Mouse (Mus musculus) midbrain, embryonic 14.5 days (tissue): ENCODE data around the gene Dph6. TPM values are rescaled to one million over a fixed set of nuclear protein-coding genes. Genes with fewer than 3 reads are reported as not detected.

ENCODE experiments used
- ATAC-seq: fragments of 200-750 bp; cut with Nextera tagmentation; 2 replicates; pipeline ENCODE4 v1.8.0; 2017; ENCODE audit warnings: moderate number of reproducible peaks, moderate library complexity; ENCODE audit not compliant: low FRiP score, low TSS enrichment
- DNase-seq: peaks from one replicate; pipeline ENCODE4 v3.0.0-alpha.2; 2015
- H3K27ac ChIP-seq: fragments of 300-500 bp; sonication (generic); replicated peaks from 2 replicates; pipeline ENCODE4 v1.5.1; 2014; ENCODE audit warnings: mild to moderate bottlenecking, low read depth, low read length, moderate library complexity
- H3K27me3 ChIP-seq: fragments of 300-500 bp; sonication (generic); 2 replicates; pipeline ENCODE4 v1.6.1; 2014; ENCODE audit warnings: low read length, control low read depth, mixed read lengths; ENCODE audit not compliant: control insufficient read depth, insufficient read depth
- H3K36me3 ChIP-seq: fragments of 300-500 bp; sonication (generic); 2 replicates; pipeline ENCODE4 v1.6.1; 2014; ENCODE audit warnings: low read length, control low read depth; ENCODE audit not compliant: control insufficient read depth, insufficient read depth
- H3K4me1 ChIP-seq: fragments of 300-500 bp; sonication (generic); 2 replicates; pipeline ENCODE4 v1.6.1; 2014; ENCODE audit warnings: mild to moderate bottlenecking, antibody characterized with exemption, low read length, control low read depth; ENCODE audit not compliant: control insufficient read depth, insufficient read depth
- H3K4me2 ChIP-seq: fragments of 300-500 bp; sonication (generic); 2 replicates; pipeline ENCODE4 v1.6.1; 2014; ENCODE audit warnings: mild to moderate bottlenecking, low read length, moderate library complexity
- H3K4me3 ChIP-seq: fragments of 300-500 bp; sonication (generic); replicated peaks from 2 replicates; pipeline ENCODE4 v1.5.1; 2014; ENCODE audit warnings: low read depth, low read length
- H3K9ac ChIP-seq: fragments of 300-500 bp; sonication (generic); replicated peaks from 2 replicates; pipeline ENCODE4 v1.6.1; 2014; ENCODE audit warnings: mild to moderate bottlenecking, low read length, moderate library complexity
- H3K9me3 ChIP-seq: fragments of 300-500 bp; sonication (generic); 2 replicates; pipeline ENCODE4 v1.6.1; 2016; ENCODE audit warnings: low read length, control low read depth, mixed read lengths; ENCODE audit not compliant: control insufficient read depth
- WGBS: fragments of 180-500 bp; shearing (Covaris S2); extraction: QIAGEN DNeasy Blood & Tissue Kit; methylation state at CpG from one replicate; pipeline ENCODE4 v1.1.7; 2014; 5-methylcytosine and 5-hydroxymethylcytosine counted together
- polyA plus RNA-seq: library from polyadenylated mRNA; unstranded; fragments of >200 nt; fragmentation: Nextera tagmentation; extraction: Ambion mirVana; gene quantifications from 2 replicates; pipeline ENCODE4 v1.2.1, GENCODE M21; 2014

Dph6 gene
- polyA plus RNA-seq: 13.5 and 14.0 TPM in 2 replicates

DNA sequence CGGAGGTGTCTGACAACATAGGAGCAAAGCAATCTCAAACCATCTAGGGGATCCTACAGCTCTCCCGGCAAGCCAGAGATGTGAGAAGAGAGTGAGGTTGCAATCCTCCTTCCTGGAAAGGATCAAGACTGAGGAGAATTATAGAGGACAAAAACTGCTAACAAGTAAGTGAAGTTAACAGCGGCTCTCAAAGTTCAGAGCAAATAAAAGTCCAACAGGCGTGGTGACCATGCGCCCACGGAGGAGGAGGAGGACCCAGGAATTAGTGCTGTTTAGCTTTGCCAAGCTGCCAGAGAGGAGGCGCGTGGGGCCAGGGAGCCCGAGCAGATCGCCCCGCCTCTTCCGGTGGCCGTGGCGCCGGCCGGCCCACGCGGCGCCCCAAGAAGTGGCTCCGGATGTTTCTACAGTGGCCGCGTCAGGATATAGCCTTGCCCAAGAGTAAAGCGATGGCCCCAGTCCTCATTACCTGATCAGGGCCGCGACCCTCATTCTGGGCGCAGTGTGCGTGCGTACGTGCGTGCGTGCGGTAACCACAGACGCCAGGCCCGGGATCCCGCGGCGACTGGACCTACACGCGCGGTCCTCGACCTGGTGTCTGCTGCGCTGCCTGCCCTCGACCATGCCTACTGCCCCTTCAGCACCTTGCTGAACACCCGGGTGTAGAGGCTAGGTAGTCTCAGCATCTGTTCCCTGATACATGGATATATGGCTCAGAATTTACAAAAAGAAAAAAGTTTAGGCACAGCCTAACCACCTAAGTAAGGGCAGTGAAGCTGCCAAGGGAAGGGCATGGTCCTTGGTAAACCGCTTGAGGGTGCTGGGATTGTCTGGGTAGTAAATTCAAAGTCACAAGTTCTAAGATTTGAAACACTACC lies at the start of gene Dph6:
TSS of gene Dph6 (minus strand) at position 600 of the 875 bp plus-strand sequence.
- DNase-seq: peak; percentile 92
- WGBS: under 1% methylated on average over 45 of the region's 45 CpGs
- Histone ChIP-seq H3K4me2 (peak within 1 kb of the TSS; percentile 56), H3K27me3 (no peaks in the 10 kb centered on the region), H3K27ac (peak within 1 kb of the TSS; percentile 91), H3K36me3 (no peaks in the 10 kb centered on the region), H3K4me3 (peak within 1 kb of the TSS; percentile 56), H3K4me1 (0 out of 2 replicates have a peak, but pooled peaks cover 6% of the 10 kb centered on the region), H3K9me3 (no peaks in the 10 kb centered on the region), H3K9ac (peak within 1 kb of the TSS; percentile 60)
- ATAC-seq: peak; percentile 95

DNA sequence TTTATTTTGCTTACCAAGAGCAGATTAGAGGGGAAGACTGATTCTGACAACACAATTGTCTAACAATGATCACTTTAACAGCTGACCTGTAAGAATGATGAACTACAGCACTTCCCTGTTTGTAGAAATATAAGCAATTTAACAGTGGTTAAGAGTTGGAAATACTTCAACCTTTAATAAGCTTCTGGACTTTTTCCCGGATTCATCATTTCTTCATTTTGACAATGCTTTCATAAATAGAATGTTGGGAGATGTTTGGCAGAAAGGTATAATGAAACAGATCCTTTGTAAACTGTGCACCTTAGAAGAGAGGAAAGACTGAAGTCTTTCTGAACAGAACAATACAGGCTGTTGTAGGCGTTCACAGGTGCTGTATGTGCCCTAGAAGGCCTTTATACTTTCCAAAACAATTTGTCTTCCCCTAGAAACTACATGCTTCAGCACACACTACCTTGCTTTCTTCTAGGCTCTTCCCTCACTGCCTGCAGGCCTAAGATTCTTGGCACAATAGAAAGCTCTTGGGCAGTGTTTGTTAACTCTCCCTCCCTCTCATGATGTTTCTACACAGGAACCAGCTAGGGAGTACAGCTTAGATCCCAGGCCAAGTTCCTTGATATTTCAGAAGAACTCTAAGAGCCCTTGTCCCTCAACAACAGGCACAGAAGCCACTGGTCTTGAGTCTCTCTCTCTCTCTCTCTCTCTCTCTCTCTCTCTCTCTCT lies 46.4 kb upstream of the Dph6 start:
- no peaks in the 10 kb centered on the region for H3K9me3 ChIP-seq
- H3K4me2 ChIP-seq: no peak overlapping the region
- DNase-seq: no peak
- no peak overlapping the region for H3K4me3 ChIP-seq
- ATAC-seq: no peak
- no peak overlapping the region for H3K9ac ChIP-seq
- no peaks in the 10 kb centered on the region for H3K4me1 ChIP-seq
- H3K36me3 ChIP-seq: no peaks in the 10 kb centered on the region
- H3K27me3 ChIP-seq: no peaks in the 10 kb centered on the region
- 82% methylated on average over 2 of the region's 2 CpGs for WGBS
- H3K27ac ChIP-seq: no peak overlapping the region

DNA sequence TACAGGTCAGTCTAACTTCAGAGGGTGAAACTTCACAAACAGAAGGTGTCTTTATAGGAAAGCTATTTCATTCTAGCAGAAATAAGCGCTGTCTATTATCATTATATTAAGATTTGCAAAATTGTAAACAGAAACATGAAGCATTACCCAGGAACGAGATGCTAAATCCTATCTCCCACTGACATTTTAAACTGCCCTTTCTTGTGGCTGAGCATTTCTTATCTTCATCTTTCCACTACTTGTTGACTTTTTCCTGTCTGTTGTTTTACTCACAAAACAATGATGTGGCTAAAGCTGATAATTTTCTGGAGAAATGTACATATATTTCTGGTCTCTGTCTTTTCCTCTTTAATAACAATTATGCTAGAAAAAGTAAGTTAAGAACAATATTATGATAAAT lies 36.8 kb upstream of the Dph6 start:
- no peak for ATAC-seq
- no peaks in the 10 kb centered on the region for H3K4me1 ChIP-seq
- no peaks in the 10 kb centered on the region for H3K27me3 ChIP-seq
- no peaks in the 10 kb centered on the region for H3K9me3 ChIP-seq
- no peaks in the 10 kb centered on the region for H3K36me3 ChIP-seq
- DNase-seq: no peak
- no peak overlapping the region for H3K4me2 ChIP-seq
- no peak overlapping the region for H3K4me3 ChIP-seq
- H3K27ac ChIP-seq: no peak overlapping the region
- H3K9ac ChIP-seq: no peak overlapping the region
- 86% methylated on average over 2 of the region's 2 CpGs for WGBS

- 84% methylated on average over 1 of the region's 1 CpGs for WGBS
- DNase-seq (no peak), ATAC-seq (no peak)
- H3K27me3 ChIP-seq: no peaks in the 10 kb centered on the region
- no peaks in the 10 kb centered on the region for H3K4me1 ChIP-seq
- H3K4me2 ChIP-seq: no peak overlapping the region
- no peak overlapping the region for H3K27ac ChIP-seq
- H3K36me3 ChIP-seq: no peaks in the 10 kb centered on the region
- no peak overlapping the region for H3K9ac ChIP-seq
- no peaks in the 10 kb centered on the region for H3K9me3 ChIP-seq
- H3K4me3 ChIP-seq: no peak overlapping the region
Observed at GRCm38 (mm10) chr2:114687483-114687882, 32.7 kb upstream of the Dph6 start.

GRCm38 (mm10) chr2:114687081-114687480 lies 32.3 kb upstream of the Dph6 start:
- Histone ChIP-seq H3K4me2 (no peak overlapping the region), H3K36me3 (no peaks in the 10 kb centered on the region), H3K9me3 (no peaks in the 10 kb centered on the region), H3K9ac (no peak overlapping the region), H3K27me3 (no peaks in the 10 kb centered on the region), H3K27ac (no peak overlapping the region), H3K4me3 (no peak overlapping the region), H3K4me1 (no peaks in the 10 kb centered on the region)
- peak; percentile 10 for DNase-seq
- 82% methylated on average over 4 of the region's 4 CpGs for whole genome bisulfite sequencing
- ATAC-seq: no peak

GRCm38 (mm10) chr2:114673831-114674230 lies 19.1 kb upstream of the Dph6 start:
- no peaks in the 10 kb centered on the region for H3K36me3 ChIP-seq
- no peaks in the 10 kb centered on the region for H3K4me1 ChIP-seq
- 94% methylated on average over 1 of the region's 1 CpGs for WGBS
- no peaks in the 10 kb centered on the region for H3K9me3 ChIP-seq
- no peak overlapping the region for H3K27ac ChIP-seq
- ATAC-seq (no peak), DNase-seq (no peak)
- no peaks in the 10 kb centered on the region for H3K27me3 ChIP-seq
- no peak overlapping the region for H3K9ac ChIP-seq
- no peak overlapping the region for H3K4me2 ChIP-seq
- H3K4me3 ChIP-seq: no peak overlapping the region

DNA sequence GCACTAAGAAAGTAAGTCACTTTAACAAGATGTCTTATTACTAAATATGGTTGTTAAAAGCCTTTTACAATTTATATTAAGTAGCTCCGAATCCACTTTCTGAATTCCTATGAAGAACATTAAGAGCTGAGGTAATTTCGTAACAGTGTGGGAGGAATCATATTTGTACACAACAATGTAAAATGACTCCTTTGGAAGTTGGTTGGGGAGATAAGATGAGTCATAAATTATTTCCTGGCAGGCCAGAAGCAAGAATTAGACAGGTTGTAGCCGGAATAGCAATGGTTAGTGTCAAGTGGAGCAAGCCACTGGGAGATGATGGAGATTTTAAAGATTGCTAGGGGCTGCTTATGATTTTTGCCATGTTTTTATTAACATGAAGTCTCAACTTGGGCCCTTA lies 16.2 kb upstream of the Dph6 start:
- Histone ChIP-seq H3K9me3 (no peaks in the 10 kb centered on the region), H3K4me1 (no peaks in the 10 kb centered on the region), H3K27me3 (no peaks in the 10 kb centered on the region), H3K27ac (no peak overlapping the region), H3K4me3 (no peak overlapping the region), H3K36me3 (no peaks in the 10 kb centered on the region), H3K9ac (no peak overlapping the region), H3K4me2 (no peak overlapping the region)
- WGBS: 90% methylated on average over 3 of the region's 3 CpGs
- no peak for ATAC-seq
- no peak for DNase-seq

GRCm38 (mm10) chr2:114658954-114659353 lies 4.2 kb upstream of the Dph6 start:
- Histone ChIP-seq H3K4me2 (no peak overlapping the region), H3K4me1 (0 out of 2 replicates have a peak, but pooled peaks cover 2% of the 10 kb centered on the region), H3K4me3 (no peak overlapping the region), H3K9ac (no peak overlapping the region), H3K27ac (no peak overlapping the region), H3K27me3 (no peaks in the 10 kb centered on the region), H3K36me3 (no peaks in the 10 kb centered on the region), H3K9me3 (no peaks in the 10 kb centered on the region)
- DNase-seq (no peak), ATAC-seq (no peak)
- WGBS: 90% methylated on average over 2 of the region's 2 CpGs
